Mouse (Mus musculus) olfactory bulb, adult 2 months (tissue): Measurements from ENCODE around the gene Itsn2.

Experiments used
- CTCF ChIP-seq: fragments of 200-500 bp; IDR thresholded peaks from 2 replicates; pipeline ENCODE4 v1.5.1; 2012; ENCODE audit warnings: low read depth, mild to moderate bottlenecking, low read length, moderate library complexity; ENCODE audit not compliant: insufficient read depth
- POLR2A ChIP-seq: fragments of 200-500 bp; IDR thresholded peaks from 2 replicates; pipeline ENCODE4 v1.6.1; 2012; ENCODE audit warnings: mild to moderate bottlenecking, low read depth, low read length, moderate library complexity; ENCODE audit not compliant: insufficient read depth

GRCm38 (mm10) chr12:4707488-4708017 is 115.1 kb downstream of the Itsn2 start:
- TF ChIP-seq POLR2A (no peak), CTCF (no peak)
